Mouse (Mus musculus) left cerebral cortex, adult 18-20 months (tissue): ENCODE measurements around the gene Gnb3. TPM values are rescaled to one million over a fixed set of nuclear protein-coding genes. Genes with fewer than 3 reads are reported as not detected.
A peak's percentile ranks its signal among the peaks of the same experiment; 100 is the strongest.
"Not testable (repeated sequence)": the region's sequence is repeated elsewhere in the genome, so short reads cannot be mapped to it uniquely, and the experiment has no call there.

Experiments used
- DNase-seq, 2 experiments: peaks; one replicate each; pipeline ENCODE4 v3.0.0; 2021 to 2022; ENCODE audit warnings: low spot score in 2 of 2, mixed read lengths in 1 of 2
- total RNA-seq, 2 experiments: library from RNA; stranded (reverse); gene quantifications; 2 replicates each; pipeline ENCODE4 v1.2.3; 2021

Gnb3 gene
- total RNA-seq, 2 experiments from 2014 or later, result 0.21 TPM; not detected in 1

- no peak for DNase-seq
These were observed 35.7 kb downstream of the Gnb3 start for GRCm38 (mm10) chr6:124804341-124804740.

- not testable (repeated sequence) for DNase-seq
These were observed 36.4 kb downstream of the Gnb3 start for GRCm38 (mm10) chr6:124803691-124804090.

GRCm38 (mm10) chr6:124803061-124803460 is 37.0 kb downstream of the Gnb3 start:
- DNase-seq, result no peak

GRCm38 (mm10) chr6:124802400-124802799 is 37.7 kb downstream of the Gnb3 start:
- not testable (repeated sequence) for DNase-seq

GRCm38 (mm10) chr6:124796200-124796599 is 43.9 kb downstream of the Gnb3 start:
- DNase-seq, result no peak

GRCm38 (mm10) chr6:124795781-124796180 is 44.3 kb downstream of the Gnb3 start:
- no peak for DNase-seq

GRCm38 (mm10) chr6:124791911-124792310 is 48.2 kb downstream of the Gnb3 start:
- DNase-seq, result no peak

GRCm38 (mm10) chr6:124790121-124790520 is 50.0 kb downstream of the Gnb3 start:
- no peak for DNase-seq

- no peak for DNase-seq
These were observed 50.6 kb downstream of the Gnb3 start for GRCm38 (mm10) chr6:124789519-124789918.

- no peak for DNase-seq
These were observed 52.4 kb downstream of the Gnb3 start for GRCm38 (mm10) chr6:124787722-124788121.

GRCm38 (mm10) chr6:124786756-124787420 is 53.2 kb downstream of the Gnb3 start:
- peak; percentile 38 to 60 for DNase-seq

Other genes starting within 250 kb of the Gnb3 start
- under 1 TPM; 0.14 to 0.28 TPM for gene C1s2, start 204.2 kb downstream of the Gnb3 start, total RNA-seq
- gene Lpcat3, start 177.2 kb downstream of the Gnb3 start, total RNA-seq, result 10 to 100 TPM; 20.1 to 20.6 TPM
- 10 to 100 TPM; 45.7 to 49.1 TPM for gene Emg1, start 128.1 kb downstream of the Gnb3 start, total RNA-seq
- 100 to 1,000 TPM; 115 to 117 TPM for gene Phb2, start 127.9 kb downstream of the Gnb3 start, total RNA-seq
- gene Ptpn6, start 101.6 kb downstream of the Gnb3 start, total RNA-seq, result 1 to 10 TPM; 2.5 to 5.1 TPM
- 100 to 1,000 TPM; 321 to 335 TPM for gene Grcc10, start 98.9 kb downstream of the Gnb3 start, total RNA-seq
- 1 to 10 TPM in 1 of 2 experiments, not detected in 1; 1.4 TPM for gene Gm45234, start 84.3 kb downstream of the Gnb3 start, total RNA-seq
- 100 to 1,000 TPM; 158 to 181 TPM for gene Atn1, start 83.8 kb downstream of the Gnb3 start, total RNA-seq
- gene Eno2, start 70.6 kb downstream of the Gnb3 start, total RNA-seq, result 1,000 to 10,000 TPM; 1,066 to 1,067 TPM
- 1 to 10 TPM; 1.0 to 1.1 TPM for gene Lrrc23, start 60.5 kb downstream of the Gnb3 start, total RNA-seq
- gene Spsb2, start 31.6 kb downstream of the Gnb3 start, total RNA-seq, result 1 to 10 TPM; 4.6 to 5.7 TPM
- gene Tpi1, start 26.0 kb downstream of the Gnb3 start, total RNA-seq, result 100 to 1,000 TPM; 804 to 847 TPM
- 100 to 1,000 TPM; 204 to 208 TPM for gene Usp5, start 10.8 kb downstream of the Gnb3 start, total RNA-seq
- gene Cdca3, start 10.7 kb downstream of the Gnb3 start, total RNA-seq, result under 1 TPM; 0.23 to 0.42 TPM
- gene P3h3, start 17.5 kb upstream of the Gnb3 start, total RNA-seq, result 10 to 100 TPM; 23.5 to 30.9 TPM
- 100 to 1,000 TPM; 212 to 232 TPM for gene Gpr162, start 23.7 kb upstream of the Gnb3 start, total RNA-seq
- gene Cd4, start 47.9 kb upstream of the Gnb3 start, total RNA-seq, result 1 to 10 TPM; 4.2 to 8.6 TPM
- gene Lag3, start 71.4 kb upstream of the Gnb3 start, total RNA-seq, result 1 to 10 TPM; 2.6 to 3.2 TPM
- gene Ptms, start 79.8 kb upstream of the Gnb3 start, total RNA-seq, result 100 to 1,000 TPM; 895 to 902 TPM
- 100 to 1,000 TPM; 626 to 639 TPM for gene Mlf2, start 91.1 kb upstream of the Gnb3 start, total RNA-seq
- 100 to 1,000 TPM; 168 TPM for gene Cops7a, start 125.3 kb upstream of the Gnb3 start, total RNA-seq
- 100 to 1,000 TPM; 194 to 195 TPM for gene Pianp, start 156.4 kb upstream of the Gnb3 start, total RNA-seq
- 10 to 100 TPM; 45.9 to 47.6 TPM for gene Zfp384, start 168.9 kb upstream of the Gnb3 start, total RNA-seq
- gene Ing4, start 199.5 kb upstream of the Gnb3 start, total RNA-seq, result 10 to 100 TPM; 50.7 to 51.1 TPM
- gene Acrbp, start 209.4 kb upstream of the Gnb3 start, total RNA-seq, result 10 to 100 TPM; 11.2 to 14.5 TPM
- under 1 TPM; 0.58 to 0.68 TPM for gene Lpar5, start 227.6 kb upstream of the Gnb3 start, total RNA-seq